Mouse (Mus musculus): ENCODE measurements at regions not wholly inside any gene's neighbourhood (a gene's known extent, or its start where the extent isn't known, plus 50 kb on each side); places are given as distances from the start of the nearest gene placed in this dataset.

- intact Hi-C loops (cut with DNase I): no loop called here
- DNase-seq (ENCODE audit: low spot score in 2 of 2): no peak
These were observed 134.7 kb upstream of the Hs6st1 start for GRCm38 (mm10) chr1:35933511-35933910.

GRCm38 (mm10) chr1:35935099-35935651, 133.0 kb upstream of the Hs6st1 start:
- DNase-seq (ENCODE audit: low spot score in 2 of 2): peak; percentile 21 to 28
- intact Hi-C loops (cut with DNase I): no loop called here

GRCm38 (mm10) chr1:35936362-35937093, 131.7 kb upstream of the Hs6st1 start:
- no peak for DNase-seq (ENCODE audit: low spot score in 2 of 2)
- intact Hi-C loops (cut with DNase I): no loop called here

GRCm38 (mm10) chr1:35940236-35940635, 128.0 kb upstream of the Hs6st1 start:
- intact Hi-C loops (cut with DNase I): no loop called here
- no peak for DNase-seq (ENCODE audit: low spot score in 2 of 2)

- intact Hi-C loops (cut with DNase I): no loop called here
- DNase-seq (ENCODE audit: low spot score in 2 of 2): no peak
These were observed 126.5 kb upstream of the Hs6st1 start for GRCm38 (mm10) chr1:35941642-35942077.

GRCm38 (mm10) chr1:35942222-35942621, 126.0 kb upstream of the Hs6st1 start:
- no peak for DNase-seq (ENCODE audit: low spot score in 2 of 2)
- intact Hi-C loops (cut with DNase I): no loop called here

GRCm38 (mm10) chr1:35943800-35944199, 124.4 kb upstream of the Hs6st1 start:
- no peak for DNase-seq (ENCODE audit: low spot score in 2 of 2)
- intact Hi-C loops (cut with DNase I): no loop called here

- DNase-seq (ENCODE audit: low spot score in 2 of 2): no peak
- intact Hi-C loops (cut with DNase I): no loop called here
These were observed 123.8 kb upstream of the Hs6st1 start for GRCm38 (mm10) chr1:35944376-35944775.

- no peak for DNase-seq (ENCODE audit: low spot score in 2 of 2)
- intact Hi-C loops (cut with DNase I): loop anchor here (5.0 kb wide), 1 partner anchor 68 kb away; no protein-coding TSS in a partner anchor
These were observed 123.4 kb upstream of the Hs6st1 start for GRCm38 (mm10) chr1:35944849-35945248.

GRCm38 (mm10) chr1:35945596-35945995, 122.6 kb upstream of the Hs6st1 start:
- DNase-seq (ENCODE audit: low spot score in 2 of 2): no peak
- intact Hi-C loops (cut with DNase I): loop anchor here (5.0 kb wide), 1 partner anchor 68 kb away; no protein-coding TSS in a partner anchor

GRCm38 (mm10) chr1:35948104-35948503, 120.1 kb upstream of the Hs6st1 start:
- DNase-seq (ENCODE audit: low spot score in 2 of 2): no peak
- intact Hi-C loops (cut with DNase I): loop anchor here (5.0 kb wide), 1 partner anchor 71 kb away; no protein-coding TSS in a partner anchor

- peak; percentile 27 to 38 for DNase-seq (ENCODE audit: low spot score in 2 of 2)
- intact Hi-C loops (cut with DNase I): no loop called here
These were observed 117.1 kb upstream of the Hs6st1 start for GRCm38 (mm10) chr1:35951082-35951481.

- no peak for DNase-seq (ENCODE audit: low spot score in 2 of 2)
- intact Hi-C loops (cut with DNase I): no loop called here
These were observed 114.5 kb upstream of the Hs6st1 start for GRCm38 (mm10) chr1:35953721-35954120.

GRCm38 (mm10) chr1:35957425-35958372, 110.5 kb upstream of the Hs6st1 start:
- intact Hi-C loops (cut with DNase I): no loop called here
- DNase-seq (ENCODE audit: low spot score in 2 of 2): no peak

- no peak for DNase-seq (ENCODE audit: low spot score in 2 of 2)
- intact Hi-C loops (cut with DNase I): no loop called here
These were observed 108.5 kb upstream of the Hs6st1 start for GRCm38 (mm10) chr1:35959729-35960128.

- DNase-seq (ENCODE audit: low spot score in 2 of 2): no peak
- intact Hi-C loops (cut with DNase I): no loop called here
These were observed 107.4 kb upstream of the Hs6st1 start for GRCm38 (mm10) chr1:35960844-35961243.

- intact Hi-C loops (cut with DNase I): no loop called here
These were observed 106.3 kb upstream of the Hs6st1 start for GRCm38 (mm10) chr1:35961923-35962322.

GRCm38 (mm10) chr1:35968489-35968888, 99.7 kb upstream of the Hs6st1 start:
- intact Hi-C loops (cut with DNase I): no loop called here
- DNase-seq (ENCODE audit: low spot score in 2 of 2): no peak

More at GRCm38 (mm10) chr1:35961923-35962322, 106.3 kb upstream of the Hs6st1 start:
- no peak for DNase-seq (ENCODE audit: low spot score in 2 of 2)

- DNase-seq (ENCODE audit: low spot score in 2 of 2): no peak
- intact Hi-C loops (cut with DNase I): no loop called here
These were observed 96.6 kb upstream of the Hs6st1 start for GRCm38 (mm10) chr1:35971435-35972189.
